Mouse (Mus musculus): ENCODE data around the gene Adgre5.

The Adgre5 gene

GRCm38 (mm10) chr8:83689264-83689663 is 51.9 kb downstream of the Adgre5 start:
- no peak for DNase-seq (ENCODE audit: low read depth, low spot score)

- DNase-seq (ENCODE audit: low read depth, low spot score) = no peak
Measured at GRCm38 (mm10) chr8:83684517-83684916, 56.6 kb downstream of the Adgre5 start.

GRCm38 (mm10) chr8:83681099-83681498 is 60.0 kb downstream of the Adgre5 start:
- DNase-seq (ENCODE audit: low read depth, low spot score) = no peak

GRCm38 (mm10) chr8:83680603-83681002 is 60.5 kb downstream of the Adgre5 start:
- DNase-seq (ENCODE audit: low read depth, low spot score) = no peak

- no peak for DNase-seq (ENCODE audit: low read depth, low spot score)
Measured at GRCm38 (mm10) chr8:83679866-83680265, 61.3 kb downstream of the Adgre5 start.

- no peak for DNase-seq (ENCODE audit: low read depth, low spot score)
Measured at GRCm38 (mm10) chr8:83674497-83674896, 66.6 kb downstream of the Adgre5 start.
